Mouse (Mus musculus) kidney, adult 2 months (tissue): Measurements from ENCODE around the gene Sdhaf3. TPM values are rescaled to one million over a fixed set of nuclear protein-coding genes. Genes with fewer than 3 reads are reported as not detected.
"Not testable (repeated sequence)": the region's sequence is repeated elsewhere in the genome, so short reads cannot be mapped to it uniquely, and the experiment has no call there.

Experiments
- DNase-seq: peaks from one replicate; pipeline ENCODE4 v3.0.0; 2021
- H3K27ac ChIP-seq: fragments of 200-500 bp; 2 replicates; pipeline ENCODE4 v1.5.1; 2012; ENCODE audit warnings: low read depth, low read length, control low read depth, inconsistent platforms; ENCODE audit not compliant: insufficient read depth
- H3K27me3 ChIP-seq: fragments of 200-500 bp; replicated peaks from 2 replicates; pipeline ENCODE4 v1.6.1; 2012; ENCODE audit warnings: mild to moderate bottlenecking, moderate library complexity, low read length, inconsistent platforms; ENCODE audit not compliant: control insufficient read depth, insufficient read depth
- H3K36me3 ChIP-seq: fragments of 200-500 bp; 2 replicates; pipeline ENCODE4 v1.6.1; 2012; ENCODE audit warnings: mild to moderate bottlenecking, moderate library complexity, low read length, inconsistent platforms; ENCODE audit not compliant: control insufficient read depth, insufficient read depth
- H3K4me1 ChIP-seq: fragments of 200-500 bp; 2 replicates; pipeline ENCODE4 v1.6.1; 2011; ENCODE audit warnings: low read length; ENCODE audit not compliant: control insufficient read depth, insufficient read depth
- H3K4me3 ChIP-seq: fragments of 200-500 bp; 2 replicates; pipeline ENCODE4 v1.5.1; 2011; ENCODE audit warnings: mild to moderate bottlenecking, low read depth, low read length, control low read depth; ENCODE audit not compliant: insufficient read depth
- CTCF ChIP-seq: fragments of 200-500 bp; conservative IDR thresholded peaks from 2 replicates; pipeline ENCODE4 v1.5.1; 2011; ENCODE audit warnings: low read depth, mild to moderate bottlenecking, control low read depth, low read length, moderate library complexity, mixed read lengths; ENCODE audit not compliant: insufficient read depth, insufficient read length
- POLR2A ChIP-seq: fragments of 200-500 bp; IDR thresholded peaks from one replicate; pipeline ENCODE4 v1.6.1; 2011; ENCODE audit warnings: low read depth, low read length, control low read depth
- WGBS: fragments of 180-500 bp; shearing (Covaris S2); methylation state at CpG from one replicate; pipeline ENCODE4 v1.1.7; 2018; 5-methylcytosine and 5-hydroxymethylcytosine counted together
- polyA plus RNA-seq: library from polyadenylated mRNA; depleted of rRNA; stranded (reverse); fragments of >200 nt; gene quantifications from 2 replicates; pipeline ENCODE4 v1.2.3, GENCODE M21; 2012

Sdhaf3 gene
- polyA plus RNA-seq, 1 experiment, result 1.2 TPM

- no peak for DNase-seq
- no peak for TF ChIP-seq CTCF
- no peak for TF ChIP-seq POLR2A
Observed at GRCm38 (mm10) chr6:6930831-6931230, 25.0 kb upstream of the Sdhaf3 start.

GRCm38 (mm10) chr6:6931507-6931906 is 24.3 kb upstream of the Sdhaf3 start:
- no peak for DNase-seq
- Histone ChIP-seq H3K4me3 (no peak overlapping the region), H3K4me1 (no peaks in the 10 kb centered on the region), H3K27ac (no peak overlapping the region), H3K27me3 (no peaks in the 10 kb centered on the region; the same call in 1 of the 2 replicates), H3K36me3 (no peaks in the 10 kb centered on the region)
- 82% methylated on average over 4 of the region's 4 CpGs for WGBS
- no peak for TF ChIP-seq POLR2A
- TF ChIP-seq CTCF, result no peak

More at GRCm38 (mm10) chr6:6930831-6931230, 25.0 kb upstream of the Sdhaf3 start:
- Histone ChIP-seq H3K27me3 (no peaks in the 10 kb centered on the region; the same call in 1 of the 2 replicates), H3K4me3 (no peak overlapping the region), H3K36me3 (no peaks in the 10 kb centered on the region), H3K4me1 (no peaks in the 10 kb centered on the region), H3K27ac (no peak overlapping the region)
- WGBS, result 84% methylated on average over 4 of the region's 4 CpGs

- no peaks in the 10 kb centered on the region for H3K36me3 ChIP-seq
- no peak overlapping the region for H3K27ac ChIP-seq
- no peaks in the 10 kb centered on the region for H3K27me3 ChIP-seq
- 37% methylated on average over 2 of the region's 2 CpGs for WGBS
- H3K4me3 ChIP-seq, result no peak overlapping the region
- no peaks in the 10 kb centered on the region for H3K4me1 ChIP-seq
- TF ChIP-seq POLR2A (no peak), CTCF (no peak)
- no peak for DNase-seq
Observed at GRCm38 (mm10) chr6:6940845-6941244, 15.0 kb upstream of the Sdhaf3 start.

- Histone ChIP-seq H3K27ac (no peak overlapping the region), H3K4me1 (no peaks in the 10 kb centered on the region), H3K27me3 (no peaks in the 10 kb centered on the region), H3K36me3 (no peaks in the 10 kb centered on the region), H3K4me3 (no peak overlapping the region)
- DNase-seq, result peak; percentile 29
- TF ChIP-seq POLR2A (no peak), CTCF (peak; percentile 47)
- WGBS, result 50% methylated on average over 6 of the region's 6 CpGs
Observed at GRCm38 (mm10) chr6:6942813-6943212, 13.0 kb upstream of the Sdhaf3 start.

GRCm38 (mm10) chr6:6947650-6948049 is 8.2 kb upstream of the Sdhaf3 start:
- Histone ChIP-seq H3K4me1 (no peaks in the 10 kb centered on the region), H3K27me3 (no peaks in the 10 kb centered on the region), H3K4me3 (no peak overlapping the region), H3K27ac (no peak overlapping the region), H3K36me3 (no peaks in the 10 kb centered on the region)
- TF ChIP-seq POLR2A (no peak), CTCF (no peak)
- DNase-seq, result no peak
- 16% methylated on average over 1 of the region's 1 CpGs for WGBS

- 35% methylated on average over 6 of the region's 6 CpGs for WGBS
- no peak overlapping the region for H3K27ac ChIP-seq
Observed at GRCm38 (mm10) chr6:6955395-6955763, 425 bp upstream of the Sdhaf3 start.

GRCm38 (mm10) chr6:6959234-6959633 is 3.4 kb downstream of the Sdhaf3 start:
- not testable (repeated sequence) for H3K27ac ChIP-seq, H3K36me3 ChIP-seq, H3K4me1 ChIP-seq, H3K4me3 ChIP-seq, H3K27me3 ChIP-seq, DNase-seq
- 87% methylated on average over 2 of the region's 4 CpGs for WGBS

More at GRCm38 (mm10) chr6:6955395-6955763, 425 bp upstream of the Sdhaf3 start:
- no peaks in the 10 kb centered on the region for H3K4me1 ChIP-seq
- TF ChIP-seq POLR2A, result no peak
- TF ChIP-seq CTCF, result no peak
- no peaks in the 10 kb centered on the region for H3K36me3 ChIP-seq
- peak overlapping the region; percentile 74 for H3K4me3 ChIP-seq
- H3K27me3 ChIP-seq, result no peaks in the 10 kb centered on the region
- no peak for DNase-seq

GRCm38 (mm10) chr6:6997226-6997946 is 41.6 kb downstream of the Sdhaf3 start:
- 57% methylated on average over 4 of the region's 4 CpGs for WGBS

More at GRCm38 (mm10) chr6:6997226-6997946, 41.6 kb downstream of the Sdhaf3 start:
- Histone ChIP-seq H3K27me3 (no peaks in the 10 kb centered on the region), H3K27ac (no peak overlapping the region), H3K36me3 (no peaks in the 10 kb centered on the region), H3K4me1 (no peaks in the 10 kb centered on the region), H3K4me3 (no peak overlapping the region)
- no peak for DNase-seq
- TF ChIP-seq POLR2A (no peak), CTCF (no peak)
